Mouse (Mus musculus) embryonic facial prominence, embryonic 14.5 days (tissue): ENCODE measurements around the gene Thada. TPM values are rescaled to one million over a fixed set of nuclear protein-coding genes. Genes with fewer than 3 reads are reported as not detected.

Experiments used
- ATAC-seq: fragments of 200-750 bp; cut with Nextera tagmentation; 2 replicates; pipeline ENCODE4 v1.8.0; 2017; ENCODE audit warnings: low read depth, moderate number of reproducible peaks, moderate TSS enrichment
- DNase-seq: peaks from one replicate; pipeline ENCODE4 v3.0.0-alpha.2; 2015; ENCODE audit warnings: low spot score
- H3K27ac ChIP-seq: fragments of 300-500 bp; sonication (generic); replicated peaks from 2 replicates; pipeline ENCODE4 v1.5.1; 2014; ENCODE audit warnings: low read depth, mild to moderate bottlenecking, low read length, moderate library complexity
- H3K27me3 ChIP-seq: fragments of 300-500 bp; sonication (generic); replicated peaks from 2 replicates; pipeline ENCODE4 v1.6.1; 2014; ENCODE audit warnings: low read length; ENCODE audit not compliant: control insufficient read depth, insufficient read depth
- H3K36me3 ChIP-seq: fragments of 300-500 bp; sonication (generic); 2 replicates; pipeline ENCODE4 v1.6.1; 2014; ENCODE audit warnings: low read length, mixed read lengths; ENCODE audit not compliant: control insufficient read depth, insufficient read depth
- H3K4me1 ChIP-seq: fragments of 300-500 bp; sonication (generic); 2 replicates; pipeline ENCODE4 v1.6.1; 2014; ENCODE audit warnings: antibody characterized with exemption, low read length; ENCODE audit not compliant: control insufficient read depth, insufficient read depth
- H3K4me2 ChIP-seq: fragments of 300-500 bp; sonication (generic); 2 replicates; pipeline ENCODE4 v1.6.1; 2014; ENCODE audit warnings: low read depth, mild to moderate bottlenecking, low read length, moderate library complexity, mixed read lengths
- H3K4me3 ChIP-seq: fragments of 300-500 bp; sonication (generic); 2 replicates; pipeline ENCODE4 v1.5.1; 2014; ENCODE audit warnings: low read depth, mild to moderate bottlenecking, low read length
- H3K9ac ChIP-seq: fragments of 300-500 bp; sonication (generic); 2 replicates; pipeline ENCODE4 v1.6.1; 2014; ENCODE audit warnings: low read depth, mild to moderate bottlenecking, low read length, moderate library complexity, mixed read lengths
- H3K9me3 ChIP-seq: fragments of 300-500 bp; sonication (generic); 2 replicates; pipeline ENCODE4 v1.6.1; 2016; ENCODE audit warnings: low read length; ENCODE audit not compliant: control insufficient read depth
- WGBS: fragments of 180-500 bp; shearing (Covaris S2); extraction: QIAGEN DNeasy Blood & Tissue Kit; methylation state at CpG from one replicate; pipeline ENCODE4 v1.1.7; 2014; 5-methylcytosine and 5-hydroxymethylcytosine counted together
- polyA plus RNA-seq: library from polyadenylated mRNA; unstranded; fragments of >200 nt; fragmentation: Nextera tagmentation; extraction: Ambion mirVana; gene quantifications from 2 replicates; pipeline ENCODE4 v1.2.1, GENCODE M21; 2014

The Thada gene
- polyA plus RNA-seq, 1 experiment from 2014 or later = 6.2 TPM

DNA sequence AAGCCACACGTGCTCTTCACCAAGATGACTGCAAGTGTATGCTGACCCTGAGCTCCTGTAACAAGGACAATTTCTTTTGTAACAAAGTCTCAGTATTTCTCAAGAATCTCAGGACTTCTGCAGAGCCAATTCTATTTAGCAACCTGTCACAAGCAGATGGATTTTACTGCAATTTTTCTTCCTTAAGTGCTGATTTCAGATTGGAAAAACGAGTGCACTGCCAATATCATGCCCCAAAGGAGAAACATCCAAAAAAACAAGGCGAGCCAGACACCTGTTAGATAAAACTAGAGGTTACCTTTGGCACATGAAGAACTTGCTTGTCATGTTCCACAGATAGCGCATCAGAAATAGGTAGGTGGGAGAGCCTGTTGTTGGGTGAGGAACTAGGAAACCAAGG lies 143.8 kb downstream of the Thada start:
- WGBS = 80% methylated on average over 4 of the region's 4 CpGs
- Histone ChIP-seq H3K4me3 (no peak overlapping the region), H3K27ac (no peak overlapping the region), H3K36me3 (no peaks in the 10 kb centered on the region), H3K27me3 (no peaks in the 10 kb centered on the region), H3K4me1 (peaks cover 20% of the 10 kb centered on the region; the same call in 1 of the 2 replicates), H3K9ac (no peak overlapping the region), H3K9me3 (no peaks in the 10 kb centered on the region), H3K4me2 (no peak overlapping the region)
- ATAC-seq (no peak), DNase-seq (no peak)

DNA sequence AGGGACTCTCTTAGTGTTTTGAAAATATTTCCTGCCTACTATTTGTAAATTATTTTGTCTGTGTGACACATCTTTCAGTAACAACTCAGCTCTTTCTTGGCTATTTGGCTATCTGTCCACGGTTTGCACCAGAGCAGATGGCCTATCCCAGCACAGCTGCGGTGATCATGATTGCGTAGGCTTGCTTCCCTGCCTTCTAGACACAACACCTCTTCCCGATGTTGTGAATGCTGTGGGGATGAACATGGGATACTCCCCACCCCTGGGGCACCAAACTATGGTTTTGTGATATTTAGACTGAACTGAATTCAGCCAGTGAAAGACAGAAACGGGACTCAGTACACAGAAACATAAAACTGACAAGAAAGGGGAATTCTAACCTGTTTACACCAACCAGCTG lies 144.7 kb downstream of the Thada start:
- Histone ChIP-seq H3K27me3 (no peaks in the 10 kb centered on the region), H3K9ac (no peak overlapping the region), H3K27ac (no peak overlapping the region), H3K4me1 (peaks cover 17% of the 10 kb centered on the region; the same call in 1 of the 2 replicates), H3K36me3 (no peaks in the 10 kb centered on the region), H3K4me2 (no peak overlapping the region), H3K4me3 (no peak overlapping the region), H3K9me3 (no peaks in the 10 kb centered on the region)
- WGBS = 79% methylated on average over 5 of the region's 5 CpGs
- ATAC-seq (no peak), DNase-seq (no peak)

DNA sequence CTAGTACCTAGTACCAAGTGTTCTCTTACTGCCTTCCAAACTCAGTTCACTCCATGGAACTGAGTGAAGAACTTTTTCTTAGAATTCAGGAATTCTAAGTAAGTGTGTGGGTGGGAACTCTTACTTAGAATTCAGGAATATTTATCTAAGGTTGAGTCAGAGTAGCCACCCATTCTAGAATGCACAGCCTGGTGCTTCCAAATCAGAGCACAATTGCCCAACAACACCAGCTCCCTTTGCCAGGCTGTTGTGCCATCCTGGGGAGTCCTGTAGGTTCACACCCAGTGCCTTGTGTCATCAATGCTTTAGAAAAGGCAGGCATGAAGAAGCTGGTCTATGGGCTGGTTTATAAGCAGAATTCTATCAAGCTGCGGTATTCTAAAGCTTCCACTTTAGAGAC lies 145.4 kb downstream of the Thada start:
- Histone ChIP-seq H3K27me3 (no peaks in the 10 kb centered on the region), H3K9ac (no peak overlapping the region), H3K9me3 (no peaks in the 10 kb centered on the region), H3K4me1 (peaks cover 10% of the 10 kb centered on the region; the same call in 1 of the 2 replicates), H3K27ac (no peak overlapping the region), H3K4me2 (no peak overlapping the region), H3K4me3 (no peak overlapping the region), H3K36me3 (no peaks in the 10 kb centered on the region)
- 78% methylated on average over 1 of the region's 1 CpGs for WGBS
- DNase-seq (no peak), ATAC-seq (no peak)

DNA sequence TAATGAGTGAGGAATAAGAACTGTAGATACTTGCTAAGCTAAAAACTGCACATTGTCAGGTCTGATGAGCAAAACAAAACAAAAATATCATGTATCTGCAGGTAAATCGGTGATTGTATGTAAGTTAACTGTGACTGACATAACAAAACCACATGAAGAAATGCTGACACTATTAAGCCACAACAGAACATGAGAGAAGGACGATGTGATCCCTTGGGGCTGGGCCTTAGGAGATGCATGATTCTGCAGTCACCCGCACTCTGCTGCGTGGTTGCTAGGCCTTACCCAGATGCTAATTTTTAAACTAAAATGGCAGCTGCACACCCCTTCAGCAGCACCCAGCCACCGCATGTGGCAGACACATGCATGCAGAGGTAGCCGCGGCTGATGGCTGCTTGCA lies 151.7 kb downstream of the Thada start:
- Histone ChIP-seq H3K36me3 (peaks cover 5% of the 10 kb centered on the region; the same call in 1 of the 2 replicates), H3K4me1 (no peaks in the 10 kb centered on the region), H3K27ac (no peak overlapping the region), H3K4me3 (no peak overlapping the region), H3K9ac (no peak overlapping the region), H3K27me3 (no peaks in the 10 kb centered on the region), H3K9me3 (no peaks in the 10 kb centered on the region), H3K4me2 (no peak overlapping the region)
- 79% methylated on average over 7 of the region's 7 CpGs for WGBS
- ATAC-seq (no peak), DNase-seq (no peak)

DNA sequence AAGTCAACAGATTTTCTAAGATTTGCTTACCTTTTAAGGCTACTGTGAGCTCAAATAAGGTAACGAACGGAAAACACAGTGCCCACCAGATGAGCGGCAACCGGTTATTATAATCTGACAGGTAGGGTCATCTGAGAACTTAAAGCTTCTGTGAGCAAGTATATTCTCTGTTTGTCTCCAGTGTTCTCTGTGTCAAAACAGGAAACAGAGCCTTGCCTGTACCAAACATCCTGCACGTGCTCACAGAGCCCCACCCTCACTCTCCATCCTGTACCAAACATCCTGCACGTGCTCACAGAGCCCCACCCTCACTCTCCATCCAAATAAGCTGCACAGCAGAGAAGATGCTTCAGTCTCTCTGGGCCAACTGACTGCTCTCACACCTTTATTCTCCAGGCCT lies 152.5 kb downstream of the Thada start:
- H3K4me1 ChIP-seq = no peaks in the 10 kb centered on the region
- no peaks in the 10 kb centered on the region for H3K27me3 ChIP-seq
- no peak for ATAC-seq
- no peak overlapping the region for H3K27ac ChIP-seq
- H3K4me2 ChIP-seq = no peak overlapping the region
- DNase-seq = no peak
- WGBS = 69% methylated on average over 6 of the region's 6 CpGs
- H3K9me3 ChIP-seq = no peaks in the 10 kb centered on the region
- H3K36me3 ChIP-seq = peaks cover 13% of the 10 kb centered on the region
- H3K4me3 ChIP-seq = no peak overlapping the region
- no peak overlapping the region for H3K9ac ChIP-seq

DNA sequence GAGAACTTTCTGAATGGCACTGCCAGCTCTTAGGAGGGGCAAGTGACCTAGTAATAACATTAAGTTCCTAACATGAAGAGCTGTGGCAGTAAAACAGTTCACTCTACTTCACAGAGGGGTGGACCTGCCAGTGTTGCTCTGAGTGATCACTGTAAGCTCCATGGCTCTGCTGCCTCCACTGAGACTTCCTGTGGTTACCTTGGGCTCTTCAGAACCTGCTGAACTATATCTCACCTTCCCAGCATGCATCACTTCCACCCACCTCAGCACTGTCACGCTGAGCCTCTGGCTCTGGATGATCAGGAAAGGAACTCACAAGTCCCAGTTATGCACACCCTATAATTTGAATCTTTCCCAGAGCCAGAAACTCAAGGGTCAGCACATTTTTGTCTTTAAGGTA lies 159.9 kb downstream of the Thada start:
- Histone ChIP-seq H3K9me3 (no peaks in the 10 kb centered on the region), H3K4me2 (no peak overlapping the region), H3K4me3 (no peak overlapping the region), H3K9ac (no peak overlapping the region), H3K27me3 (no peaks in the 10 kb centered on the region), H3K27ac (no peak overlapping the region), H3K36me3 (peaks cover 22% of the 10 kb centered on the region), H3K4me1 (no peaks in the 10 kb centered on the region)
- ATAC-seq (no peak), DNase-seq (no peak)
- WGBS = 83% methylated on average over 1 of the region's 1 CpGs

DNA sequence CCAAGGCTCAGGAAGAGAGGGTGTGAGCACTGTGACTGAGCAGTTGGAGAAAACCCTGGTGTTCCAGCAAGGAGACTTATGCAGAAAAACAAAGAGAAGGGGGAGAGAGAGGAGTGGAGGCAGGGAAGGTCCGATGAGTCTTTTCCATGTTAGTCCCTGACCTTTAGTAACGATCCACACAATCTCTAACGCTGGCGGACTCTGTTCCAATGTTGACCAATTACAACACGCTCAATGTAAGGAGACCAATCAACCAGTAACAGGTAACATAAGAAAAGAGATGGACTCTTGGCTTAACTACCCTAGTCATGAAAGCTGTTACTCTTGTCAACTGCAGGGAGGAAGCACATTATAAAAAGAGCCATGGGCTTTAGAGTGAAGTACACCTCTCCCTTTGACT lies 160.9 kb downstream of the Thada start:
- H3K9me3 ChIP-seq = no peaks in the 10 kb centered on the region
- H3K27ac ChIP-seq = no peak overlapping the region
- 95% methylated on average over 5 of the region's 5 CpGs for WGBS
- DNase-seq = no peak
- H3K36me3 ChIP-seq = peaks cover 22% of the 10 kb centered on the region
- no peaks in the 10 kb centered on the region for H3K27me3 ChIP-seq
- no peak overlapping the region for H3K4me2 ChIP-seq
- no peak overlapping the region for H3K9ac ChIP-seq
- no peaks in the 10 kb centered on the region for H3K4me1 ChIP-seq
- ATAC-seq = no peak
- no peak overlapping the region for H3K4me3 ChIP-seq

DNA sequence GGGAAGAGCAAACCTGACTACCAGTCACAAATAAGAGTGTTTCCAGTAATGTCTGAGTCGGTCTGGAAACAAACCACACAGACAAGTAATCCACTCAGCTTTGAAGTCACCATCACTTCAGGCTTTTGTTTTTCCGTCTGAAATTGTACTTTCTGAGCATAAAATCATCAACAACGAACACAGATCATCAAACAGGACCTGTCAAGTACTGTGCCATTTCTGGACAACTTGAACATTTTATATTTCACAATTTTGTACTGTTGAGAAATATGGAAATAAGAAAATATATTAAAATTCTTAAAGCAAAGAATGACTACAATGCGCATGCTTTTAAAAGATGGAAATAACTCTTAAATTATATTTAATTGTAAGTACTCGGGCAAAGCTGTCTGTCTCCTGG lies 161.9 kb downstream of the Thada start:
- H3K27me3 ChIP-seq = no peaks in the 10 kb centered on the region
- DNase-seq (no peak), ATAC-seq (no peak)
- H3K36me3 ChIP-seq = peaks cover 15% of the 10 kb centered on the region
- no peak overlapping the region for H3K9ac ChIP-seq
- no peak overlapping the region for H3K27ac ChIP-seq
- no peak overlapping the region for H3K4me3 ChIP-seq
- 76% methylated on average over 5 of the region's 5 CpGs for WGBS
- H3K9me3 ChIP-seq = no peaks in the 10 kb centered on the region
- H3K4me2 ChIP-seq = no peak overlapping the region
- H3K4me1 ChIP-seq = 0 out of 2 replicates have a peak, but pooled peaks cover 2% of the 10 kb centered on the region

DNA sequence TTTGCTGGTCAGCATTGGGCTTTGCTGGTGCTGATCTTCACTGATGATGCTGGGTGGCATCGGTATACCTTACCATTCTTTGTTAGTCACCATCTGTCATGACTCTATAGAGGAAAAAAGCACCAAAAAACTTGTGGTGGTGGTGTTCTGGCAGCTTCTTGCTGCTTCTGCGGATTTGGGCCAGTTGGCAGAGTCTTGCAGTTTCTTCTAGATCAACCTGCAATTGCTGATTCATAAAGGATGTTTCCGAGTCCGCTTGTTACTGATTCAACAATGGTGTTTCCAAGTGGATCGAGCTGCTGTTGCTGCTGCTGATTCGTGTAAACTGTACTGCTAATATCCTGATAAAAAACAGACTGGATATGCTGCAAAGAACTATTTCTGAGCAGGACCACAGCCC lies 168.0 kb downstream of the Thada start:
- 91% methylated on average over 6 of the region's 6 CpGs for WGBS
- H3K4me2 ChIP-seq = no peak overlapping the region
- ATAC-seq = no peak

More for the DNA sequence above, 168.0 kb downstream of the Thada start:
- Histone ChIP-seq H3K4me1 (0 out of 2 replicates have a peak, but pooled peaks cover 3% of the 10 kb centered on the region), H3K27ac (no peak overlapping the region), H3K27me3 (no peaks in the 10 kb centered on the region), H3K9ac (no peak overlapping the region), H3K9me3 (no peaks in the 10 kb centered on the region), H3K36me3 (0 out of 2 replicates have a peak, but pooled peaks cover 5% of the 10 kb centered on the region), H3K4me3 (no peak overlapping the region)
- DNase-seq = no peak
